Mouse (Mus musculus): ENCODE measurements around the gene Ccr1l1.
"Not testable (repeated sequence)": the region's sequence is repeated elsewhere in the genome, so short reads cannot be mapped to it uniquely, and the experiment has no call there.

The Ccr1l1 gene

GRCm38 (mm10) chr9:123978308-123978707, at the start of gene Ccr1l1:
Gene Ccr1l1, minus strand, starts transcription at chr9:123978408.
- DNase-seq, result no peak

DNA sequence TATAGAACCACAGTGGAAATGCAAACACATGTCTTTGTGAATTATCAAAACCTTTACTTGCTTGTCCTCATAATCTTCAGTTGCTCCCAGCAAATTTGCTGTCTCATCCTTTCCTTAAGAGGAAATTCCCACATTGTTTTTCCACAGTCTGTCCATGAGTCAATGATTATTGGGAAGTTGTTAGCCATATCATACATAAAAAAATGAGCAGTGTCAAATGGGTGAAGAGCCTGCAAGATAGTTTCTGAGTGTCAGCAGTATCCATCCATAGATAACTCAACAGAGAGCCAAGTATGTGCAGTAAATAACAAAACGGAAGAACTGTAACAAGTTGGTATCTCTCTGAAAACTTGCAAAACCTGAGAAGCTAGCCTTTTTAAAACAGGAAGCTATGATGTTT, 43.5 kb upstream of the Ccr1l1 start, which contains the start of gene Ccr3:
Gene Ccr3 (plus strand): TSS at position 301 of the 400 bp plus-strand sequence.
- DNase-seq, result no peak

GRCm38 (mm10) chr9:124019887-124020286, 41.7 kb upstream of the Ccr1l1 start:
- no peak for DNase-seq

GRCm38 (mm10) chr9:124016048-124016447, 37.8 kb upstream of the Ccr1l1 start:
- no peak for DNase-seq

DNA sequence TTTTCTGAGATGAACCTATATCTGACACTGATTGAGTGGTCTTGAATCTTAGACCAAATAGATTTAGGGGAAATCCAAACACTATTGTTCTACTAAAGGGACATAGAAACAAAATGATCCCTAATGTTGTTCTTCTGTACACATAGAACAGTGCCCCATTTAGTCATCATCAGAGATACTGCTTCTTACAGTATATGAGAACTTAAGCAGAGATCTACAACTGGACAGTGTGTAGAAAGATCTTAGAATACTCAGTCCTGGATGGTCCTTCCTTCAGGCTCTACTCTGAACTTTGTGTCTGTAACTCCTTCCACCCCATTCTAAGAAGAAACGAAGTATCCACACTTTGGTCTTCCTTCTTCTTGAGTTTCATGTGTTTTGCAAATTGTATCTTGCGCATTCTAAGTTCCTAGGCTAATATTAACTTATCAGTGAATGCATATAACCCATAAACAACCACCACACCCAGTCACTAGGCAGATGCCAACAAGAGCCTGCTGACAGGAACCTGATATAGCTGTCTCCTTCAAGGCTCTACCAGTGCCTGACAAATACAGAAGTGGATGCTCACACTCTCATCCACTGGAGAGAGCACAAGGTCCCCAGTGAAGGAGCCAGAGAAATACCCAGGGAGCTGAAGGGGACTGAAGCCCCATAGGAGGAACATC, 36.9 kb upstream of the Ccr1l1 start:
- DNase-seq, result no peak

GRCm38 (mm10) chr9:124013270-124013669, 35.1 kb upstream of the Ccr1l1 start:
- DNase-seq, result no peak

DNA sequence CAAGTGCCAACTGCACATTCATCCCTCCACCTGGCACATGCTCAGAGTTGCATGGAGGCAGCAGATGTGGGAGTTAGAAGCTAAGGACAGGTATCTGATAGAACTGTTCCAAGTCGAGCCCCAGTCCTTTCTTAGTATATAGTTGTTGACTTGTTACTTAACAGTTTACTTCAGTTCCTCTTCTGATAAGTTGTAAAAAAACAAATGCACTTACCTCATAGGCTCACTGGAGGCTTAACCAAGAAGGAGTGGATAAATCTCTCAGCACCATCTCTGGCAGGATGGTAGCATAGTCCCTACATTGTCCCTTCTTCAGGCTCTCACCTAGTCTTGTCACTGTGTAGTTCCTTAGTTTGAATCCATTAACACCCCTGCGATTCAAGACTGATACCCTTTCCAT, 34.5 kb upstream of the Ccr1l1 start:
- no peak for DNase-seq

DNA sequence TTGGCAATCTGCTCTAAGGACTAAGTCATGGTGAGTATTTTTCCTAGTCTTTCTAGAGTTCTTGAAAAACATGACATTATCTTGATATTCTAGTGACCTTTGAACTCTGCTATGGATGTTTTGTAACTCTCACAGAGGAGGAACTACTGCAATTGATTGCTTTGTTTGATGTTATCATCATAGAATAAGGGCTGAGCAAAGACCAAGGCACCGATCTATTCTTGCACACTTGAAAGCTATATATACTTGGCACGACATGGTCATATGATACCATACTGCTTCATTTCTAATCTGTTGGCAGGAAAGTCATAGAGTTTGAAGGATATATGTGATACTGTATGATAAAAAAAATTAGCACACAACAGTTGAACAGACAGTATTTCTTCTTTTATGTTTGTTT, 21.6 kb upstream of the Ccr1l1 start:
- no peak for DNase-seq

DNA sequence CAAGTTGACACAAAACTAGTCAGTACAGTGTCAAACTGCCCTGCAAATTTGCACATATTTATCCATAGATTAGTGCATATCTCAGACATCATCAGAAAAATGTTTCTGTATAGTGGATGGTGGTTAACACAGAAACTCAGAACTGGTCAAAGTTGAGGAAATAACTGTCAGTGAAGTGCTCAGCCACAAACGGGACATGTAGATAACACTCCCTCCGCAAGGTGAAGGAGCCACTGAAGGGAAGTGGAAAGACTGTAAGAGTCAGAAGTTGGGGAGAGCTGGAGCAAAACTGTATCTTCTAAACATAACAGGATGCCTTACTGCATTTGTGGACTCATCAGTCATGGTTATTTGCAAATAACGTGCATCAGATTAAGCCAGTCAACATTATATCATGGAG, 19.5 kb upstream of the Ccr1l1 start:
- no peak for DNase-seq

DNA sequence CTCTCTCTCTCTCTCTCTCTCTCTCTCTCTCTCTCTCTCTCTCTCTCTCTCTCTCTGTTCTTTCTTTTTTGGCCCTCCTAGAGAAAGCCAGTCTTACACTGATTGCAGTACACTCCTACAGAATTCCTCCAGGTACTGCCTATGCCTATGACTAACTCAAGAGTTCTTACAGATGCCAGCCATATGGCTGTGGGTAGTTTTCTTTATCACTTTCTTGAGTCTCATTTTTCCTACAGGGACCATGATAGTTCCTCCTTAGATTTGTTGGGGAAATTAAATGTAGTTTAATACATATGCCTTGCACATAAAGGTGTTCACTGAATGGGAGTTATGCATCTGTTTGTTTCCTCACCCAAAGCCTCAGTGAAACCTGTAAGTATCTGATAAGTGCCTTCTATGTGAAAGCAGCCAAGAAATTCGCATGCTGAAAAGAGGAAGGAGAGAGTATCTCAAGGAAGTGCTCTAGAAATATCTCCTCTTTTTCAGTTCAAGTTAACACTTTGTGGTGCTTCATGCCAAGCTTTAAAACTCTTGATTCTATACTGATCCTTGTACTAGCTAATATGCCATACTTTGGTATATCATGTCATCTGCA, 13.2 kb upstream of the Ccr1l1 start:
- no peak for DNase-seq

DNA sequence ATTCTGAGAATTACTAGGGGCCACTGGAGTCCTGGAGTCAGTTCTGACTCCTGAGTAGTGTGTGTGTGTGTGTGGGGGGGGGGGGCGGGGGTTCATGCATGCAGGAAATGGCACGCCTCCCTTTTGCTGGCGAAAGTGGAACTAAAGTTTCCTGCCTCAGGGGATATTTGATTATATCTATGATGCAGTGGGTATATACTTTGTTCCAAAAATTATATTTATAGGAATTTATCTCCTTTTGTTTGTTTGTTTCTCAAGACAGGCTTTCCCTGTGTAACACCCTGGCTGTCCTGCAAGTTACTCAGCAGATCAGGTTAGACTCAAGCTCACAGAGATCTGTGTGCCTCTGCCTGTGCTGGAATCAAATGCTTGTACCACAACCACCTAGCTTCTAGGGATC, 11.5 kb upstream of the Ccr1l1 start:
- DNase-seq, result no peak

- DNase-seq, result peak; percentile 20
Measured at GRCm38 (mm10) chr9:123986217-123986616, 8.0 kb upstream of the Ccr1l1 start.

GRCm38 (mm10) chr9:123984943-123985342, 6.7 kb upstream of the Ccr1l1 start:
- DNase-seq, result no peak

DNA sequence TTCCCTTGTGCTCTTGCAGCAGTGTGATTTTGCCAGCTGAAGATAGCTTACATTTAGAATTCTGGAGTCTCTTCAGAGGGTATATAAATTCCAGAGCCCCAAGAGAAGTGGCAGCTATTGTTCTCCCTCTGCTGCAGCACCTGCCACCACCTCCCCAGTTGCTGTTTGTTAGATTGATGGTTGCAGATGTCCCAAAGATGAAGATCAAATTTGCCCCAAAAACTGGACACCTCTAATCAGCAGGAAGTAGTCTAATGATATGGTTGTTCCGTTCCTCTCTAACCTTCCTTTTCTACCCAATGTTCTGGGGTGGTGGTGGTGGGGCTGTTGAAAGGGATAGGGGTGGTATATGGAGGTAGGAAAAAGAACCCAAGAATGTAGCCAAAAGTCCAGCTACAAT, 4.5 kb upstream of the Ccr1l1 start:
- DNase-seq, result no peak

DNA sequence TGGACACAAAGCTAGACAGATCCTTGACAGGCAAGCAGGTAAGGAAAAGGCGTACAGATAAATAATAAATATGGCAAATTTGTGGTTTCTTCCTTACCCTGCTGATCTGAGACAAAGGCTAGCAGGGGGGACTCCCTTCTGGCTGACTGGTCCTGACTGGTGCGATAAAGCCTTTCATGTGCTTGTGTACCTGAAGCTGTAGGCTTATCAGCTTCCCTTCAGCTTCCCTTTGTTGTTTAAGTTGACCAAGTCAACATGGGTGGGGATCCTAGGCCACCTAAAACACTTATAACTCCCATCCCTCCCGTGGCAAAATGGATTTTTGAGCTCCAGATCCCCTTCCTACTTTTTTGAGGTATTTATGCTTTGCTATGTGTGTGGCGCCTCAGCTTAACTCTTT, 3.7 kb upstream of the Ccr1l1 start:
- no peak for DNase-seq

- DNase-seq, result not testable (repeated sequence)
Measured at GRCm38 (mm10) chr9:123980858-123981475, 2.8 kb upstream of the Ccr1l1 start.

DNA sequence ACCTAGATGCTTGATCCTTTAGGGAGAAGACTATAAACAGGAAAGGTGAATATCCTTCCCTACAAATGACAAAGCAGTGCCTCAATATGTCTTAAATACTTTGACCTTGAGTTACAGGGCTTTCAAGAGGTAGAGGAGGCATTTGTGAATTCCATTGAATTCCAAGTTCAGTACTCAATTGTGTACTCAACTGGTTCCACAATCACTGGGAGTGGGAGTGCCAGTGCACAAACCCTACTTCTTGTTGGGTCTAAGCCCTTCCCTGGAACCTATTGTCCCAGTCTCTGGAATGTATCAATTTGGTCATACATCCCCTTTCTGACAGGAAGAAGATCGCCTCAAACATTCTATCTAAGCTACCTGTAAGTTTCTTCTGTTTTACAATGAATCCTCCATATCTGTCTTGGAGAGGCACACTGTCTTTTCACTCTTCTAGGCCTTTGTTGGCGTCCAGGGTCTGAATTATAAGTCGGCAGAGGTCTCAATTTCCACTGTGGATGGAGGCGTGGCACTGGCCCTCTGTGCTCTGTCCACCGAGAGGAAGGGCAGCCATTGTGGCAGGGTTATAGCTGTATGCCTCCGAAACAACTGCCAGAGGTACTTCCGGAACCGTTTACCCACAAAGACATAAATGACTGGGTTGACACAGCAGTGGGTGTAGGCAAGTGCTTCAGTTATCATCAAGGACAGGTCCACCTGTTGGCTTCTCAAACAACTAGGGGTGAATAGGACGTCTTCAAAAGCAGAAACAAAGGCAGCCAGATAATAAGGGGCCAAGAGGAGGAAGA, 1.1 kb downstream of the Ccr1l1 start:
- DNase-seq, result no peak

- no peak for DNase-seq
Measured at GRCm38 (mm10) chr9:123975630-123976029, 2.6 kb downstream of the Ccr1l1 start.

- DNase-seq, result peak; percentile 56
Measured at GRCm38 (mm10) chr9:123968290-123968912, 9.8 kb downstream of the Ccr1l1 start, which contains the start of gene Ccr1. Gene Ccr1, minus strand, starts transcription at chr9:123968692.

DNA sequence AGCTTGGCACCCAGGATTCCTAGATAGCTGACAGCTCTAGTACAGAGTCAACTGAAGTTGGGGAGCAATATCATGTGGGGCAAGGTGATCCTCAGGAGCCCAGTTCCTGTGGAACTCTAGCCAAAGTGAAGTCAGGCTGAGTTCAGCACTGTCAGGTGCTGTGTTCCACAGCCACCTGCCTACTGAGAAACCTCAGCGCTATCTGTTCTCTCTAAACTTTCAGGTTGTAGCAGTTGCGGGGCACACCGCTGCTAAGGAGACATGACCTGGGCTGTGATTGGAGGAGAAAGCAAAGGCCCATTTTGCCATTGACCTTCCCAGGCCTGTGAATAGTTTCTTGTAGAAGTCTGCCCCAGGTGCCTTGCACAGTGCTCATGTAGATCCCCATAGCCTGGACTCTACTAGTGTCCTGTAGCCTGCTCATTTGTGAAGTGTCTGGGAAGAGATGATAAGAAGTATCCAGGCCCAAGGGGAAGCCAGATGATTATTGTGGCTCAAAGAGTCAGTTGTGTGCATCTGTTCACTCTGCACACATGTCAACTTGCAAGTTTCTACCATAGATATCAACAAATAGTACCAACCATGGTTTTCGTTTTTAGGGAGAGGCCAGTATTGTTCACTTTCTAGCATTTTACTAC, 11.2 kb downstream of the Ccr1l1 start:
- DNase-seq, result not testable (repeated sequence)

DNA sequence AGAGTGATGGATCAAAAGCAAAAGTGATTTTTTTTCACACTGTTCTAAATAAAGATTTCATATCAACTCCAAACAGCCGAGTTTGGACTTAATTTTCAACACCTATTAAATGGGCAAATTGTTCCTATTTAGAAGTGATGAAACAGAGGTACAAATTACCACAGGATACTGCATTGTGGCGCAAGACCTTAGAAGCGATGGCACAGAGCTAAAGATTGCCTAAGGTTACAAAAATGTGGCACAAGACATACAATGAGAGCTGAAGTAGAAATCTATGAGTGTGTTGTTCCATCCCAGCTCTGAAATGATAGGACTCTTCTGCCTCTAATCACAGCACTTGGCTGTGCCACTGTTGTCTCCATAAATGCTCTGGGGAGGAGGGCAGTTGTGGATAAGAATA, 13.4 kb downstream of the Ccr1l1 start:
- no peak for DNase-seq

DNA sequence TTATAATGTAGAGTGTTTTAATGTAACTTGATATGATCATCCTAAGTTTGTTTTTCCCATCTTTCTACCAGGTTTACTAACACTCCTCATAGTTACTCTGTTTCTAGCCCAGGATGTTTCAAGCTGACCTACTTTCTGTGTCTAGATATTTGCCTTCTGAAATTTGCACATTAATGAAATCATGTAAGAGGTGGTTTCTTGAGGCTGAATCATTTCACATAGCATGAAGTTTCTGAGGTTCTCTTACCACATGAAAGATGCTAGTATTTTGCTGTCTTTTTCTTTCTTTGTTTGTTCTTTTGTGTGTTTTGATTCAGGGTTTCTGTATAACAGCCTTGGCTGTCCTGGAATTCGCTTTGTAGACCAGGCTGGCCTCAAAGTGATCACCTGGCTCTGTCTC, 18.0 kb downstream of the Ccr1l1 start:
- no peak for DNase-seq

All from kidney, adult 9 months (tissue).